Comparison of ENCODE assay signal across 8 mouse cellular contexts in the genomic region with DNA sequence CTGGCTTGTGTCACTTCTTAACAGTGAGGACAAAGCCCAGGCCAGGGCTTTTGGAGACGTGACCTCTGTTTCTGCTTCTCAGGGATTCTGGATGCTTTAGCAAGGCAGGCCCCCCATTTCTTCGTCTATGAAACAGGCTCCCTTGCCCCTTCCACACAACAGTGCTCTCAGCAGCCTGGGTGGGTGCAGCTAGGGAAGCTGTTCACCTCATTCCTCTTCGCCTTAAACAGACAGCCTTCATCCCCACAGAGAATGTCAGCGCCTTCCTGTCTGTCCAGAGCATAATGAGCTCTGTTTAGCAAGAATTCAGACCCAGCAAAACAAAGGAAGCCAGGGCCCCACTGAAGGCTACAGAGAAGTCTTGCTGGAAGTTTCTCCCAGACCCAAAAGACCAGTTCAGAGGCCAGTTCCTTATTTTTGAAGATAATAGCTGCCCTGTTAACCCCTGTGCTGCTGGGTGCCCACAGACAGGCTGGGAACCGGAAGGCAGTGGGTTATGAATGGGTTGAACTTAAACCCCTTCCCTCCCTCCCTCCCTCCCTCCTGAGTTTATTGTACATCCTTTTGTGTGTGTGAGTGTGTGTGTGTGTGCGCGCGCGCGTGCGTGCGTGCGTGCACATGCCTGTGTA. TPM values are rescaled to one million over a fixed set of nuclear protein-coding genes. Genes with fewer than 3 reads are reported as not detected.
DNase-seq lines count a peak whose midpoint lies in the region; ATAC-seq and TF ChIP-seq lines count a peak whose summit lies in the region.

No protein-coding gene starts in this region.

- H3K9ac ChIP-seq in hindbrain, embryonic 15.5 days: no peak overlapping the region
- no peak overlapping the region for H3K9ac ChIP-seq in liver, embryonic 15.5 days

- no peak for ATAC-seq in hindbrain, embryonic 15.5 days (ENCODE audit: low FRiP score, low read depth)
- ATAC-seq in liver, embryonic 15.5 days (ENCODE audit: insufficient read depth): peak; percentile 57

- H3K4me3 ChIP-seq in lung, adult 2 months (replicated peaks; ENCODE audit: extremely low read depth, low read depth, low read length): no peak overlapping the region
- H3K4me3 ChIP-seq in forebrain, embryonic 10.5 days: no peak overlapping the region
- no peak overlapping the region for H3K4me3 ChIP-seq in hindbrain, embryonic 15.5 days
- no peak overlapping the region for H3K4me3 ChIP-seq in liver, embryonic 15.5 days (replicated peaks)
- H3K4me3 ChIP-seq in small intestine, adult 2 months (ENCODE audit: low read depth, low read length): no peak overlapping the region

- peaks cover 11% of the 10 kb centered on the region; the same call in 1 of the 2 replicates for H3K27me3 ChIP-seq in forebrain, embryonic 10.5 days (ENCODE audit: poor library complexity, severe bottlenecking)
- no peaks in the 10 kb centered on the region for H3K27me3 ChIP-seq in hindbrain, embryonic 15.5 days
- no peaks in the 10 kb centered on the region for H3K27me3 ChIP-seq in liver, embryonic 15.5 days
- H3K27me3 ChIP-seq in small intestine, adult 2 months (ENCODE audit: control insufficient read depth, insufficient read depth, low read length): no peaks in the 10 kb centered on the region

- peak; percentile 50 to 58 for DNase-seq in lung, adult 18-20 months
- no peak for DNase-seq in lung, adult 2 months
- no peak for DNase-seq in forebrain, embryonic 10.5 days (ENCODE audit: extremely low spot score, low spot score)
- no peak for DNase-seq in right cerebral cortex, adult 18-20 months
- no peak for DNase-seq in cerebellum, postnatal 25 days

- H3K4me2 ChIP-seq in hindbrain, embryonic 15.5 days: no peak overlapping the region
- H3K4me2 ChIP-seq in liver, embryonic 15.5 days: no peak overlapping the region

- no peak for TF ChIP-seq POLR2A in lung, adult 2 months (IDR thresholded peaks at IDR 0.05; ENCODE audit: borderline replicate concordance, extremely low read depth, low read depth, low read length)
- no peak for TF ChIP-seq POLR2A in small intestine, adult 2 months (IDR thresholded peaks at IDR 0.05; ENCODE audit: low read depth, low read length)

- no peak for TF ChIP-seq CTCF in lung, adult 2 months (IDR thresholded peaks at IDR 0.05; ENCODE audit: insufficient read depth, low read length)
- TF ChIP-seq CTCF in small intestine, adult 2 months (IDR thresholded peaks at IDR 0.05; ENCODE audit: extremely low read depth, insufficient read length, insufficient replicate concordance, low read depth, low read length): no peak

- H3K4me1 ChIP-seq in lung, adult 2 months (ENCODE audit: control insufficient read depth, insufficient read depth, low read length): peaks cover 45% of the 10 kb centered on the region
- H3K4me1 ChIP-seq in forebrain, embryonic 10.5 days: peaks cover 60% of the 10 kb centered on the region
- peaks cover 36% of the 10 kb centered on the region for H3K4me1 ChIP-seq in hindbrain, embryonic 15.5 days (replicated peaks)
- H3K4me1 ChIP-seq in liver, embryonic 15.5 days (replicated peaks): peaks cover 11% of the 10 kb centered on the region; the same call in 1 of the 2 replicates
- H3K4me1 ChIP-seq in small intestine, adult 2 months (ENCODE audit: control insufficient read depth, insufficient read depth, insufficient read length, low read length): peaks cover 18% of the 10 kb centered on the region

- 41% methylated on average over 13 of the region's 13 CpGs for WGBS in lung, adult 2 months
- 51% methylated on average over 13 of the region's 13 CpGs for WGBS in forebrain, embryonic 10.5 days
- WGBS in hindbrain, embryonic 15.5 days: 25% methylated on average over 13 of the region's 13 CpGs
- 25% methylated on average over 13 of the region's 13 CpGs for WGBS in liver, embryonic 15.5 days (ENCODE audit: insufficient replicate concordance)
- 83% methylated on average over 13 of the region's 13 CpGs for WGBS in small intestine, adult 2 months

- peak overlapping the region; percentile 86 for H3K27ac ChIP-seq in forebrain, embryonic 10.5 days
- peak overlapping the region; percentile 74 for H3K27ac ChIP-seq in hindbrain, embryonic 15.5 days (replicated peaks)
- peak overlapping the region; percentile 78 for H3K27ac ChIP-seq in liver, embryonic 15.5 days (replicated peaks)
- peak overlapping the region; percentile 77 for H3K27ac ChIP-seq in small intestine, adult 2 months (ENCODE audit: insufficient read depth, low read depth, low read length)

- no peaks in the 10 kb centered on the region for H3K36me3 ChIP-seq in forebrain, embryonic 10.5 days (replicated peaks)
- H3K36me3 ChIP-seq in hindbrain, embryonic 15.5 days: no peaks in the 10 kb centered on the region
- no peaks in the 10 kb centered on the region for H3K36me3 ChIP-seq in liver, embryonic 15.5 days (replicated peaks)
- no peaks in the 10 kb centered on the region for H3K36me3 ChIP-seq in small intestine, adult 2 months (ENCODE audit: control insufficient read depth, insufficient read depth, low read length)

- no peaks in the 10 kb centered on the region for H3K9me3 ChIP-seq in forebrain, embryonic 10.5 days
- H3K9me3 ChIP-seq in hindbrain, embryonic 15.5 days: no peaks in the 10 kb centered on the region
- H3K9me3 ChIP-seq in liver, embryonic 15.5 days (replicated peaks): no peaks in the 10 kb centered on the region

RNA-seq across cellular contexts. Expression of gene Tex2, which starts 47.3 kb away (rescaled TPM):
- polyA plus RNA-seq in lung, adult 2 months (2012; rRNA removed): 12.6 and 15.1 TPM in 2 replicates
- polyA plus RNA-seq in forebrain, embryonic 10.5 days (2016; fragmentation: Nextera tagmentation; extraction: Ambion mirVana): 6.2 and 6.4 TPM in 2 replicates
- polyA plus RNA-seq in hindbrain, embryonic 15.5 days (2015; fragmentation: Nextera tagmentation; extraction: Ambion mirVana): 30.3 and 32.2 TPM in 2 replicates
- 9.2 and 10.2 TPM in 2 replicates for polyA plus RNA-seq in liver, embryonic 15.5 days (2015; fragmentation: Nextera tagmentation; extraction: Ambion mirVana)
- polyA plus RNA-seq in small intestine, adult 2 months (2012; rRNA removed): 7.9 and 9.7 TPM in 2 replicates

Comparison
In these comparisons a context has a peak if more than half of its experiments do, and no peak if none do; other contexts are left out.
1. DNase-seq: peak in lung, adult 18-20 months (2 of 2); none in lung, adult 2 months (single experiment), forebrain, embryonic 10.5 days (single experiment), right cerebral cortex, adult 18-20 months (single experiment) and cerebellum, postnatal 25 days (0 of 2).
2. Peak in every context shown above with its lines, with median percentiles within 50 percentile points of each other: H3K27ac ChIP-seq.